Mouse (Mus musculus) bone marrow macrophage, adult 2 months (primary cell): ENCODE measurements around the gene Psmd13.

Experiments used
- CTCF ChIP-seq: IDR thresholded peaks from 2 replicates; pipeline ENCODE4 v1.5.1; 2012; ENCODE audit warnings: low read depth, mild to moderate bottlenecking, low read length, moderate library complexity
- POLR2A ChIP-seq: IDR thresholded peaks from 2 replicates; pipeline ENCODE4 v1.6.1; 2012; ENCODE audit warnings: mild to moderate bottlenecking, low read depth, low read length, borderline replicate concordance

- no peak for TF ChIP-seq CTCF
- no peak for TF ChIP-seq POLR2A
Measured at GRCm38 (mm10) chr7:140854483-140854882, 27.3 kb upstream of the Psmd13 start.
